Mouse (Mus musculus): ENCODE data around the gene Txndc12. TPM values are rescaled to one million over a fixed set of nuclear protein-coding genes. Genes with fewer than 3 reads are reported as not detected.
A peak's percentile ranks its signal among the peaks of the same experiment; 100 is the strongest.

The Txndc12 gene
- total RNA-seq, 2 experiments from 2014 or later = 11.5 to 13.3 TPM

- DNase-seq = no peak
- intact Hi-C loops (cut with DNase I) = no loop called here
These were observed 8.9 kb downstream of the Txndc12 start for GRCm38 (mm10) chr4:108843336-108843735.

GRCm38 (mm10) chr4:108845824-108846569 is 11.6 kb downstream of the Txndc12 start:
- intact Hi-C loops (cut with DNase I) = no loop called here
- no peak for DNase-seq

- intact Hi-C loops (cut with DNase I) = no loop called here
- DNase-seq = peak; percentile 74 to 80
These were observed 13.5 kb downstream of the Txndc12 start, which contains the start of gene Kti12 for GRCm38 (mm10) chr4:108847715-108848504. Gene Kti12, plus strand, starts transcription at chr4:108847785.

- no peak for DNase-seq
- intact Hi-C loops (cut with DNase I) = no loop called here
These were observed 14.1 kb downstream of the Txndc12 start, which contains the start of gene A730015C16Rik for GRCm38 (mm10) chr4:108848505-108848848. Gene A730015C16Rik, minus strand, starts transcription at chr4:108848619.

GRCm38 (mm10) chr4:108866806-108867205 is 32.4 kb downstream of the Txndc12 start:
- no peak for DNase-seq
- intact Hi-C loops (cut with DNase I) = no loop called here

- intact Hi-C loops (cut with DNase I) = loop anchor here (2.0 to 10.0 kb wide), 3 partner anchors 107 to 292 kb away; no protein-coding TSS in a partner anchor
- DNase-seq = peak in 1 of 2 experiments; percentile 66
These were observed 35.5 kb downstream of the Txndc12 start for GRCm38 (mm10) chr4:108869730-108870374.

GRCm38 (mm10) chr4:108873746-108874145 is 39.3 kb downstream of the Txndc12 start:
- DNase-seq = no peak
- intact Hi-C loops (cut with DNase I) = loop anchor here (5.0 to 10.0 kb wide), 2 partner anchors 161 to 289 kb away; no protein-coding TSS in a partner anchor

GRCm38 (mm10) chr4:108877901-108878300 is 43.5 kb downstream of the Txndc12 start:
- DNase-seq = no peak
- intact Hi-C loops (cut with DNase I) = loop anchor here (10.0 kb wide), 1 partner anchor 157 kb away; no protein-coding TSS in a partner anchor

- intact Hi-C loops (cut with DNase I) = loop anchor here (10.0 kb wide), 1 partner anchor 156 kb away; no protein-coding TSS in a partner anchor
- peak in 1 of 2 experiments; percentile 17 for DNase-seq
These were observed 44.8 kb downstream of the Txndc12 start, which contains the start of gene Rab3b for GRCm38 (mm10) chr4:108878963-108879822. Gene Rab3b, plus strand, starts transcription at chr4:108879063.

GRCm38 (mm10) chr4:108883815-108884214 is 49.4 kb downstream of the Txndc12 start:
- intact Hi-C loops (cut with DNase I) = no loop called here
- no peak for DNase-seq

GRCm38 (mm10) chr4:108887456-108887855 is 53.1 kb downstream of the Txndc12 start:
- intact Hi-C loops (cut with DNase I) = no loop called here
- no peak for DNase-seq

- no peak for DNase-seq
- intact Hi-C loops (cut with DNase I) = no loop called here
These were observed 56.5 kb downstream of the Txndc12 start for GRCm38 (mm10) chr4:108890876-108891275.

- DNase-seq = no peak
- intact Hi-C loops (cut with DNase I) = no loop called here
These were observed 66.0 kb downstream of the Txndc12 start for GRCm38 (mm10) chr4:108900421-108900820.

GRCm38 (mm10) chr4:108902886-108903285 is 68.5 kb downstream of the Txndc12 start:
- intact Hi-C loops (cut with DNase I) = no loop called here
- DNase-seq = no peak

- intact Hi-C loops (cut with DNase I) = no loop called here
- no peak for DNase-seq
These were observed 68.9 kb downstream of the Txndc12 start for GRCm38 (mm10) chr4:108903346-108903745.

- intact Hi-C loops (cut with DNase I) = no loop called here
- DNase-seq = no peak
These were observed 69.7 kb downstream of the Txndc12 start for GRCm38 (mm10) chr4:108904076-108904475.

- no peak for DNase-seq
- intact Hi-C loops (cut with DNase I) = no loop called here
These were observed 70.4 kb downstream of the Txndc12 start for GRCm38 (mm10) chr4:108904790-108905189.

- intact Hi-C loops (cut with DNase I) = no loop called here
- no peak for DNase-seq
These were observed 71.5 kb downstream of the Txndc12 start for GRCm38 (mm10) chr4:108905859-108906258.

GRCm38 (mm10) chr4:108907475-108907874 is 73.1 kb downstream of the Txndc12 start:
- intact Hi-C loops (cut with DNase I) = no loop called here
- no peak for DNase-seq

Data from gastrocnemius, postnatal 36 days (tissue).